Mouse (Mus musculus): ENCODE measurements around the gene Sgpp2.

Gene Sgpp2

GRCm38 (mm10) chr1:78454659-78455058 is 144.5 kb downstream of the Sgpp2 start:
- peak; percentile 26 to 46 for DNase-seq

All from kidney, adult 8-10 months (tissue).